Mouse (Mus musculus) heart, embryonic 16.5 days (tissue): Measurements from ENCODE around the gene Hoxa1. TPM values are rescaled to one million over a fixed set of nuclear protein-coding genes. Genes with fewer than 3 reads are reported as not detected.

Experiments
- ATAC-seq: fragments of 200-750 bp; cut with Nextera tagmentation; replicated peaks from 2 replicates; pipeline ENCODE4 v1.8.0; 2017; ENCODE audit warnings: moderate number of reproducible peaks; ENCODE audit not compliant: insufficient read depth, low FRiP score; ENCODE audit errors: extremely low read depth
- H3K27ac ChIP-seq: fragments of 300-500 bp; sonication (generic); 2 replicates; pipeline ENCODE4 v1.5.1; 2014; ENCODE audit warnings: mild to moderate bottlenecking, low read length, control low read depth, moderate library complexity
- H3K27me3 ChIP-seq: fragments of 300-500 bp; sonication (generic); 2 replicates; pipeline ENCODE4 v1.6.1; 2014; ENCODE audit warnings: low read length, mixed read lengths; ENCODE audit not compliant: control insufficient read depth, insufficient read depth
- H3K36me3 ChIP-seq: fragments of 300-500 bp; sonication (generic); 2 replicates; pipeline ENCODE4 v1.6.1; 2014; ENCODE audit not compliant: control insufficient read depth, insufficient read depth
- H3K4me1 ChIP-seq: fragments of 300-500 bp; sonication (generic); 2 replicates; pipeline ENCODE4 v1.6.1; 2014; ENCODE audit warnings: low read length, mixed read lengths; ENCODE audit not compliant: control insufficient read depth, insufficient read depth
- H3K4me2 ChIP-seq: fragments of 300-500 bp; sonication (generic); 2 replicates; pipeline ENCODE4 v1.6.1; 2014; ENCODE audit warnings: low read depth, mild to moderate bottlenecking, control low read depth, low read length
- H3K4me3 ChIP-seq: fragments of 300-500 bp; sonication (generic); 2 replicates; pipeline ENCODE4 v1.5.1; 2014; ENCODE audit warnings: mild to moderate bottlenecking, control low read depth, low read length
- H3K9ac ChIP-seq: fragments of 300-500 bp; sonication (generic); 2 replicates; pipeline ENCODE4 v1.6.1; 2014; ENCODE audit warnings: low read length, control low read depth
- H3K9me3 ChIP-seq: fragments of 300-500 bp; sonication (generic); replicated peaks from 2 replicates; pipeline ENCODE4 v1.6.1; 2016; ENCODE audit warnings: low read length; ENCODE audit not compliant: control insufficient read depth
- WGBS: fragments of 180-500 bp; shearing (Covaris S2); extraction: QIAGEN DNeasy Blood & Tissue Kit; methylation state at CpG from one replicate; pipeline ENCODE4 v1.1.7; 2014; 5-methylcytosine and 5-hydroxymethylcytosine counted together
- polyA plus RNA-seq: library from polyadenylated mRNA; unstranded; fragments of >200 nt; fragmentation: Nextera tagmentation; extraction: Ambion mirVana; gene quantifications from 2 replicates; pipeline ENCODE4 v1.2.1, GENCODE M21; 2015

Hoxa1 gene
- polyA plus RNA-seq, 1 experiment from 2014 or later: 0.68 TPM

- peak overlapping the region; percentile 35 for H3K4me3 ChIP-seq
- no peaks in the 10 kb centered on the region for H3K36me3 ChIP-seq
- no peaks in the 10 kb centered on the region for H3K9me3 ChIP-seq
- 4% methylated on average over 28 of the region's 28 CpGs for WGBS
- no peak for ATAC-seq
- peaks cover 78% of the 10 kb centered on the region for H3K27me3 ChIP-seq
- peak overlapping the region; percentile 18; the same call in 1 of the 2 replicates for H3K9ac ChIP-seq
- peak overlapping the region; percentile 45 for H3K4me2 ChIP-seq
- H3K4me1 ChIP-seq: no peaks in the 10 kb centered on the region
- peak overlapping the region; percentile 47 for H3K27ac ChIP-seq
These were observed 7.6 kb upstream of the Hoxa1 start for GRCm38 (mm10) chr6:52165441-52166370.

GRCm38 (mm10) chr6:52164626-52165440 is 6.7 kb upstream of the Hoxa1 start, which contains the start of gene Hoxa2:
Gene Hoxa2 (minus strand): TSS chr6:52164831.
- no peak for ATAC-seq
- 2% methylated on average over 25 of the region's 25 CpGs for WGBS
- peaks cover 76% of the 10 kb centered on the region for H3K27me3 ChIP-seq

GRCm38 (mm10) chr6:52164051-52164625 is 6.0 kb upstream of the Hoxa1 start:
- Histone ChIP-seq H3K4me1 (peaks cover 4% of the 10 kb centered on the region; the same call in 1 of the 2 replicates), H3K27ac (peak overlapping the region; percentile 58), H3K36me3 (no peaks in the 10 kb centered on the region), H3K9ac (peak overlapping the region; percentile 62), H3K27me3 (peaks cover 76% of the 10 kb centered on the region), H3K4me2 (peak overlapping the region; percentile 45), H3K4me3 (peak overlapping the region; percentile 45), H3K9me3 (no peaks in the 10 kb centered on the region)
- ATAC-seq: no peak
- 2% methylated on average over 39 of the region's 39 CpGs for WGBS

More at GRCm38 (mm10) chr6:52164626-52165440, 6.7 kb upstream of the Hoxa1 start, which contains the start of gene Hoxa2:
- Histone ChIP-seq H3K27ac (peak within 1 kb of the TSS; percentile 61), H3K4me1 (0 out of 2 replicates have a peak, but pooled peaks cover 2% of the 10 kb centered on the region), H3K4me3 (peak within 1 kb of the TSS; percentile 45), H3K9me3 (no peaks in the 10 kb centered on the region), H3K36me3 (no peaks in the 10 kb centered on the region), H3K9ac (peak within 1 kb of the TSS; percentile 62), H3K4me2 (peak within 1 kb of the TSS; percentile 45)

GRCm38 (mm10) chr6:52163366-52164031 is 5.4 kb upstream of the Hoxa1 start:
- peaks cover 7% of the 10 kb centered on the region; the same call in 1 of the 2 replicates for H3K4me1 ChIP-seq
- H3K9ac ChIP-seq: peak overlapping the region; percentile 44; the same call in 1 of the 2 replicates
- H3K4me2 ChIP-seq: peak overlapping the region; percentile 36
- H3K27me3 ChIP-seq: peaks cover 79% of the 10 kb centered on the region
- no peak for ATAC-seq
- no peaks in the 10 kb centered on the region for H3K36me3 ChIP-seq
- WGBS: 10% methylated on average over 17 of the region's 17 CpGs
- peak overlapping the region; percentile 45 for H3K4me3 ChIP-seq
- peak overlapping the region; percentile 61 for H3K27ac ChIP-seq
- H3K9me3 ChIP-seq: no peaks in the 10 kb centered on the region

GRCm38 (mm10) chr6:52162611-52163365 is 4.7 kb upstream of the Hoxa1 start:
- Histone ChIP-seq H3K9me3 (no peaks in the 10 kb centered on the region), H3K36me3 (no peaks in the 10 kb centered on the region), H3K4me2 (peak overlapping the region; percentile 36), H3K27ac (peak overlapping the region; percentile 61), H3K27me3 (peaks cover 79% of the 10 kb centered on the region), H3K4me3 (peak overlapping the region; percentile 45), H3K4me1 (peaks cover 10% of the 10 kb centered on the region), H3K9ac (peak overlapping the region; percentile 20; the same call in 1 of the 2 replicates)
- 16% methylated on average over 14 of the region's 14 CpGs for WGBS
- no peak for ATAC-seq

- Histone ChIP-seq H3K9me3 (no peaks in the 10 kb centered on the region), H3K36me3 (no peaks in the 10 kb centered on the region), H3K9ac (no peak overlapping the region), H3K4me2 (peak overlapping the region; percentile 38; the same call in 1 of the 2 replicates), H3K4me1 (peaks cover 10% of the 10 kb centered on the region), H3K27ac (no peak overlapping the region), H3K27me3 (peaks cover 80% of the 10 kb centered on the region), H3K4me3 (no peak overlapping the region)
- 36% methylated on average over 1 of the region's 1 CpGs for WGBS
- no peak for ATAC-seq
These were observed 3.9 kb upstream of the Hoxa1 start for GRCm38 (mm10) chr6:52162093-52162380.

GRCm38 (mm10) chr6:52161336-52162092 is 3.4 kb upstream of the Hoxa1 start:
- no peaks in the 10 kb centered on the region for H3K9me3 ChIP-seq
- WGBS: 18% methylated on average over 8 of the region's 8 CpGs
- H3K27ac ChIP-seq: peak overlapping the region; percentile 47; the same call in 1 of the 2 replicates
- H3K4me1 ChIP-seq: peaks cover 10% of the 10 kb centered on the region
- H3K9ac ChIP-seq: no peak overlapping the region
- peak overlapping the region; percentile 8 for H3K4me3 ChIP-seq
- no peak for ATAC-seq
- peak overlapping the region; percentile 76; the same call in 1 of the 2 replicates for H3K4me2 ChIP-seq
- peaks cover 81% of the 10 kb centered on the region for H3K27me3 ChIP-seq
- no peaks in the 10 kb centered on the region for H3K36me3 ChIP-seq
